ENCODE assay signal across 8 mouse cellular contexts in the genomic region with DNA sequence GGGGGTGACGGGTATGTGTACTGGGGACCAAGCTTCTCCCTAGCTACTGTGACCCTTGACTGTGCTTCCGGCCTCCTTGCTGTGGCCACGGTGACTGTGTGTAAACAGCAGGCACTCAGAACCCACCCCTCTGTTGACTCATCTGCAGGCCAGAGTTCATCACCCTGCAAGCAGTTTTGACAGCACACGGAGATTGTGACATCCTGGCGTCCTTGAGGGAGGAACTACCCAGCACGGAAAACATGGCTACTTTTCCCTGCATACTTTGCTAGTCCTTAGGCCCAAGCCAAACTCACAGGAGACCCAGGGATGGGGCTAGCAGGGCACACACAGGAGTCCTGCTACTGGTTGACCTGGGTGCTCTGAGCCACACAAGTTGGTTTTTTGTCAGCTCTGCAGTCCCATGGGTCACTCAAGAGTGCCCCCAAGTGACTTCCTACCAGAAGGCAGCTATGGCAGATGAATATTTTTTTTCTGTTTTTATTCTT. TPM values are rescaled to one million over a fixed set of nuclear protein-coding genes. Genes with fewer than 3 reads are reported as not detected.
DNase-seq lines count a peak whose midpoint lies in the region; ATAC-seq lines count a peak whose summit lies in the region.
"Had no signal": no experiment of that assay in that cellular context is flagged by ENCODE, and none has a peak within 500 bp of the region (broad histone marks: within the 10 kb centered on the region; RNA-seq: fewer than 3 reads in every experiment).

No protein-coding gene starts in this region.

- peaks cover 94% of the 10 kb centered on the region for H3K79me2 ChIP-seq in macrophage (ENCODE audit: inconsistent target)

- peak; percentile 41 for DNase-seq in thymus, postnatal 14 days
- no peak for DNase-seq in thymus, adult 18-20 months
- peak; percentile 85 to 86 for DNase-seq in adrenal gland, postnatal 36 days
- DNase-seq in layer of hippocampus, adult 8-10 months (ENCODE audit: low spot score in 2 of 2) = no peak
- no peak for DNase-seq in frontal cortex, postnatal 25 days (ENCODE audit: low spot score in 2 of 2)

- H3K36me3 ChIP-seq in intestine, embryonic 16.5 days (ENCODE audit: control insufficient read depth, insufficient read depth, low read length) = no peaks in the 10 kb centered on the region
- no peaks in the 10 kb centered on the region for H3K36me3 ChIP-seq in macrophage (ENCODE audit: inconsistent target)
- H3K36me3 ChIP-seq: heart, embryonic 15.5 days had no signal

- no peaks in the 10 kb centered on the region for H3K27me3 ChIP-seq in intestine, embryonic 16.5 days (replicated peaks; ENCODE audit: control insufficient read depth, insufficient read depth, low read length)
- H3K27me3 ChIP-seq: heart, embryonic 15.5 days had no signal

- WGBS in intestine, embryonic 16.5 days = 42% methylated on average over 6 of the region's 6 CpGs
- 8% methylated on average over 6 of the region's 6 CpGs for WGBS in macrophage (ENCODE audit: missing documents)

- H3K27ac ChIP-seq in intestine, embryonic 16.5 days (ENCODE audit: low read length) = peak overlapping the region; percentile 71
- H3K27ac ChIP-seq in macrophage = peak overlapping the region; percentile 92
- H3K27ac ChIP-seq: heart, embryonic 15.5 days had no signal

- no peaks in the 10 kb centered on the region for H3K9me3 ChIP-seq in intestine, embryonic 16.5 days (ENCODE audit: control insufficient read depth, low read length)
- H3K9me3 ChIP-seq: heart, embryonic 15.5 days had no signal

- peaks cover 41% of the 10 kb centered on the region for H3K4me1 ChIP-seq in intestine, embryonic 16.5 days (ENCODE audit: control insufficient read depth, insufficient read depth, low read length)

- 0 out of 2 replicates have a peak overlapping the region, but pooled peaks have one; percentile 28 for H3K9ac ChIP-seq in intestine, embryonic 16.5 days (ENCODE audit: low read depth, low read length)
- H3K9ac ChIP-seq: heart, embryonic 15.5 days had no signal

- no peak for ATAC-seq in intestine, embryonic 16.5 days

- no peak overlapping the region for H3K4me3 ChIP-seq in intestine, embryonic 16.5 days (ENCODE audit: low read length)
- H3K4me3 ChIP-seq in macrophage (ENCODE audit: inconsistent target) = no peak overlapping the region
- H3K4me3 ChIP-seq: heart, embryonic 15.5 days had no signal

- no peak overlapping the region for H3K4me2 ChIP-seq in intestine, embryonic 16.5 days (ENCODE audit: low read depth, low read length)
- H3K4me2 ChIP-seq: heart, embryonic 15.5 days had no signal

RNA-seq across cellular contexts. Expression of a gene that starts 5.0 kb away (rescaled TPM):
- 10 to 100 TPM; 22.3 to 25.3 TPM for total RNA-seq in adrenal gland, postnatal 36 days (2021)
- polyA plus RNA-seq in intestine, embryonic 16.5 days (2015; fragmentation: Nextera tagmentation; extraction: Ambion mirVana) = 16.6 and 17.7 TPM in 2 replicates
- 10 to 100 TPM in 25 of 26 experiments, 1 to 10 TPM in 1; 10.0 to 82.2 (median 37.5) TPM for total RNA-seq in macrophage (2018; cell fraction: chromatin; rRNA removed)
- total RNA-seq in macrophage (2018; cell fraction: cytosol; rRNA removed) = 10 to 100 TPM in 24 of 26 experiments, 1 to 10 TPM in 2; 8.3 to 29.0 (median 18.3) TPM
- 10 to 100 TPM; 10.8 to 65.2 (median 25.1) TPM for total RNA-seq in macrophage (2018; cell fraction: nucleus; rRNA removed)
- 18.8 to 33.9 TPM (median 21.7 TPM) in 3 replicates for polyA plus RNA-seq in macrophage (2018)
- 10 to 100 TPM; 19.6 to 22.0 (median 20.8) TPM for total RNA-seq in layer of hippocampus, adult 8-10 months (2022)

RNA-seq across cellular contexts. Expression of a gene that starts 16.5 kb away (rescaled TPM):
- total RNA-seq in adrenal gland, postnatal 36 days (2021) = 10 to 100 TPM; 63.2 to 89.1 TPM
- 65.3 and 67.3 TPM in 2 replicates for polyA plus RNA-seq in intestine, embryonic 16.5 days (2015; fragmentation: Nextera tagmentation; extraction: Ambion mirVana)
- 10 to 100 TPM in 24 of 26 experiments, 1 to 10 TPM in 2; 8.3 to 50.5 (median 27.0) TPM for total RNA-seq in macrophage (2018; cell fraction: chromatin; rRNA removed)
- total RNA-seq in macrophage (2018; cell fraction: cytosol; rRNA removed) = 10 to 100 TPM; 46.2 to 87.2 (median 60.2) TPM
- 10 to 100 TPM; 15.4 to 47.1 (median 25.6) TPM for total RNA-seq in macrophage (2018; cell fraction: nucleus; rRNA removed)
- polyA plus RNA-seq in macrophage (2018) = 50.0 to 80.3 TPM (median 65.4 TPM) in 3 replicates
- total RNA-seq in layer of hippocampus, adult 8-10 months (2022) = 10 to 100 TPM; 36.7 to 46.9 (median 39.6) TPM

RNA-seq across cellular contexts. Expression of a gene that starts 16.7 kb away (rescaled TPM):
- 100 to 1,000 TPM; 265 to 329 TPM for total RNA-seq in adrenal gland, postnatal 36 days (2021)
- 320 and 328 TPM in 2 replicates for polyA plus RNA-seq in intestine, embryonic 16.5 days (2015; fragmentation: Nextera tagmentation; extraction: Ambion mirVana)
- total RNA-seq in macrophage (2018; cell fraction: chromatin; rRNA removed) = 100 to 1,000 TPM; 130 to 375 (median 241) TPM
- 100 to 1,000 TPM; 162 to 236 (median 198) TPM for total RNA-seq in macrophage (2018; cell fraction: cytosol; rRNA removed)
- 100 to 1,000 TPM; 137 to 299 (median 210) TPM for total RNA-seq in macrophage (2018; cell fraction: nucleus; rRNA removed)
- 103 to 188 TPM (median 181 TPM) in 3 replicates for polyA plus RNA-seq in macrophage (2018)
- 100 to 1,000 TPM; 420 to 440 (median 425) TPM for total RNA-seq in layer of hippocampus, adult 8-10 months (2022)

RNA-seq across cellular contexts. Expression of a gene that starts 33.6 kb away (rescaled TPM):
- 1,000 to 10,000 TPM; 1,515 to 1,560 TPM for total RNA-seq in adrenal gland, postnatal 36 days (2021)
- polyA plus RNA-seq in intestine, embryonic 16.5 days (2015; fragmentation: Nextera tagmentation; extraction: Ambion mirVana) = 991 TPM in 2 replicates
- 100 to 1,000 TPM in 1 of 26 experiments, 10 to 100 TPM in 25; 15.6 to 152 (median 42.1) TPM for total RNA-seq in macrophage (2018; cell fraction: chromatin; rRNA removed)
- total RNA-seq in macrophage (2018; cell fraction: cytosol; rRNA removed) = 1,000 to 10,000 TPM in 13 of 26 experiments, 100 to 1,000 TPM in 13; 668 to 1,500 (median 1,029) TPM
- 100 to 1,000 TPM in 21 of 26 experiments, 10 to 100 TPM in 5; 73.7 to 183 (median 129) TPM for total RNA-seq in macrophage (2018; cell fraction: nucleus; rRNA removed)
- 907 to 1,116 TPM (median 1,045 TPM) in 3 replicates for polyA plus RNA-seq in macrophage (2018)
- total RNA-seq in layer of hippocampus, adult 8-10 months (2022) = 1,000 to 10,000 TPM in 2 of 4 experiments, 100 to 1,000 TPM in 2; 772 to 1,065 (median 933) TPM

RNA-seq across cellular contexts. Expression of a gene that starts 37.7 kb away (rescaled TPM):
- 100 to 1,000 TPM; 144 to 154 TPM for total RNA-seq in adrenal gland, postnatal 36 days (2021)
- polyA plus RNA-seq in intestine, embryonic 16.5 days (2015; fragmentation: Nextera tagmentation; extraction: Ambion mirVana) = 130 and 137 TPM in 2 replicates
- total RNA-seq in macrophage (2018; cell fraction: chromatin; rRNA removed) = 10 to 100 TPM in 18 of 26 experiments, 1 to 10 TPM in 8; 4.0 to 44.4 (median 19.7) TPM
- 100 to 1,000 TPM in 7 of 26 experiments, 10 to 100 TPM in 19; 62.5 to 111 (median 90.4) TPM for total RNA-seq in macrophage (2018; cell fraction: cytosol; rRNA removed)
- 10 to 100 TPM in 25 of 26 experiments, 1 to 10 TPM in 1; 7.9 to 67.7 (median 32.9) TPM for total RNA-seq in macrophage (2018; cell fraction: nucleus; rRNA removed)
- polyA plus RNA-seq in macrophage (2018) = 37.3 to 87.0 TPM (median 75.4 TPM) in 3 replicates
- 100 to 1,000 TPM in 2 of 4 experiments, 10 to 100 TPM in 2; 86.4 to 104 (median 97.3) TPM for total RNA-seq in layer of hippocampus, adult 8-10 months (2022)

Comparison
In these comparisons a context has a peak if more than half of its experiments do, and no peak if none do; other contexts are left out.
1. DNase-seq: peak in thymus, postnatal 14 days (single experiment) and adrenal gland, postnatal 36 days (2 of 2); none in thymus, adult 18-20 months (0 of 2), layer of hippocampus, adult 8-10 months (0 of 2) and frontal cortex, postnatal 25 days (0 of 2).